ENCODE assay signal across 7 mouse cellular contexts in genomic region chr6:50938879-50939278, GRCm38 (mm10).
DNase-seq lines count a peak whose midpoint lies in the region; TF ChIP-seq lines count a peak whose summit lies in the region.

No protein-coding gene starts in this region.

- no peaks in the 10 kb centered on the region for H3K36me3 ChIP-seq in small intestine, adult 2 months (ENCODE audit: control insufficient read depth, insufficient read depth, low read length)

- 13% methylated on average over 7 of the region's 7 CpGs for WGBS in bone marrow, adult 2 months
- 21% methylated on average over 7 of the region's 7 CpGs for WGBS in small intestine, adult 2 months

- H3K27ac ChIP-seq in bone marrow, adult 2 months (ENCODE audit: control insufficient read depth, insufficient read depth, low read depth, low read length, poor library complexity): no peak overlapping the region
- H3K27ac ChIP-seq in small intestine, adult 2 months (ENCODE audit: insufficient read depth, low read depth, low read length): no peak overlapping the region

- no peak for TF ChIP-seq POLR2A in bone marrow, adult 2 months (IDR thresholded peaks at IDR 0.05; ENCODE audit: borderline replicate concordance, control insufficient read depth, low read depth, low read length)
- no peak for TF ChIP-seq POLR2A in small intestine, adult 2 months (IDR thresholded peaks at IDR 0.05; ENCODE audit: low read depth, low read length)

- DNase-seq in left cerebral cortex, adult 18-20 months (ENCODE audit: low spot score in 2 of 2): peak; percentile 7 to 40
- DNase-seq in left cerebral cortex, adult 9 months (ENCODE audit: low spot score in 2 of 2): no peak
- DNase-seq in ES-CJ7 (ENCODE audit: low read depth, low spot score): peak; percentile 38
- peak; percentile 54 for DNase-seq in heart, postnatal 4 days
- no peak for DNase-seq in ovary, postnatal 10 days (ENCODE audit: low spot score)

- H3K27me3 ChIP-seq in small intestine, adult 2 months (ENCODE audit: control insufficient read depth, insufficient read depth, low read length): no peaks in the 10 kb centered on the region

- H3K4me1 ChIP-seq in bone marrow, adult 2 months (ENCODE audit: control insufficient read depth, insufficient read depth, low read length): no peaks in the 10 kb centered on the region
- 0 out of 2 replicates have a peak, but pooled peaks cover 3% of the 10 kb centered on the region for H3K4me1 ChIP-seq in small intestine, adult 2 months (ENCODE audit: control insufficient read depth, insufficient read depth, insufficient read length, low read length)

- H3K4me3 ChIP-seq in bone marrow, adult 2 months (replicated peaks; ENCODE audit: control insufficient read depth, low read depth, low read length): no peak overlapping the region
- no peak overlapping the region for H3K4me3 ChIP-seq in small intestine, adult 2 months (ENCODE audit: low read depth, low read length)

- peak; percentile 47 for TF ChIP-seq CTCF in bone marrow, adult 2 months (IDR thresholded peaks at IDR 0.05; ENCODE audit: control insufficient read depth, insufficient read depth, low read length)
- peak; percentile 53; the same call in 1 of the 2 replicates for TF ChIP-seq CTCF in small intestine, adult 2 months (IDR thresholded peaks at IDR 0.05; ENCODE audit: extremely low read depth, insufficient read length, insufficient replicate concordance, low read depth, low read length)

Comparison
In these comparisons a context has a peak if more than half of its experiments do, and no peak if none do; other contexts are left out.
1. DNase-seq: peak in left cerebral cortex, adult 18-20 months (2 of 2), ES-CJ7 (single experiment) and heart, postnatal 4 days (single experiment); none in left cerebral cortex, adult 9 months (0 of 2) and ovary, postnatal 10 days (single experiment).